Mouse (Mus musculus): ENCODE measurements at regions not wholly inside any gene's neighbourhood (a gene's known extent, or its start where the extent isn't known, plus 50 kb on each side); places are given as distances from the start of the nearest gene placed in this dataset.

DNA sequence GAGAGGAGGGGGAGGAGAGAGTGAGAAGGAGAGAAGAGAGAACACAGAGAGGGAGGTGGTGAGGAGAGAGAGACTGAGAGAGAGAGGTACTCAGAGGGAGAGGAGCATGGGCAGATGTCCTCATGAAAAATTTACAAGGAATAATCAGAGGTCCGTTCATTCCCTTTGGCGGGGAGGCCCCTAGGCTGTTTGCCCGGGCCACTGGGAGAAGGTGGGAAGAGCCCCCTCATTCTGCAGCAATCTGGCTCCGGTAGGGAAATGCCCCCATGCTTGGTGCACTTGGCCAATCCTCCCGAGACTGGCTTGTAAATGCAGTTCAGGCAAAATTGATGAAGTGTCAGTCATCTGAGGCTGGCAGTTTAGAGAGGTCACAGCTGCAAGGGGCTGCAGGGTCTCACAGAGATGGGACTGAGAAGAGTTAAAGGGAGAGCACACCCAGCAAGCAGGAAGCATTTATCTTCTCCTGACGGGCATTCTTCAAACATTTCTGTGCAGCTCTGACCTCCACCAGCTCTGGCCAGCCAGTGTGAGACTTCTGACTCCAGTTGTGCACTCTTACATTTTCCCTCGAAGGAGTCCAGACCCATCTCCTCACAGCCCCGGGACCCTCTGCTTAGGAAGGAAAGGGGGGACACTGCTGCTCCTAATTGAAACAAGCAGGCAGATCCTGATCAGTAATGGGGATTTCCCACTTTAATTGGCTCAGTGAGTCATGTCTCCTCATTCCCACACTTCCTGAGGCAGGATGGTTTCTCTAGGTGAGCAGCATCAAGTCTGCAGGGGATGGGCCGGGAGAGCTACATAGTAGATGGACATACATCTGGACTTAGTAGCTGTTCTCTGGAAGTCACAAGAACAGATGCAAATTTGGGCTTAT is 65.5 kb downstream of the Cmpk2 start:
- DNase-seq (ENCODE audit: low spot score) = no peak

GRCm38 (mm10) chr12:26533641-26534151 is 64.7 kb downstream of the Cmpk2 start:
- DNase-seq (ENCODE audit: low spot score) = no peak

DNA sequence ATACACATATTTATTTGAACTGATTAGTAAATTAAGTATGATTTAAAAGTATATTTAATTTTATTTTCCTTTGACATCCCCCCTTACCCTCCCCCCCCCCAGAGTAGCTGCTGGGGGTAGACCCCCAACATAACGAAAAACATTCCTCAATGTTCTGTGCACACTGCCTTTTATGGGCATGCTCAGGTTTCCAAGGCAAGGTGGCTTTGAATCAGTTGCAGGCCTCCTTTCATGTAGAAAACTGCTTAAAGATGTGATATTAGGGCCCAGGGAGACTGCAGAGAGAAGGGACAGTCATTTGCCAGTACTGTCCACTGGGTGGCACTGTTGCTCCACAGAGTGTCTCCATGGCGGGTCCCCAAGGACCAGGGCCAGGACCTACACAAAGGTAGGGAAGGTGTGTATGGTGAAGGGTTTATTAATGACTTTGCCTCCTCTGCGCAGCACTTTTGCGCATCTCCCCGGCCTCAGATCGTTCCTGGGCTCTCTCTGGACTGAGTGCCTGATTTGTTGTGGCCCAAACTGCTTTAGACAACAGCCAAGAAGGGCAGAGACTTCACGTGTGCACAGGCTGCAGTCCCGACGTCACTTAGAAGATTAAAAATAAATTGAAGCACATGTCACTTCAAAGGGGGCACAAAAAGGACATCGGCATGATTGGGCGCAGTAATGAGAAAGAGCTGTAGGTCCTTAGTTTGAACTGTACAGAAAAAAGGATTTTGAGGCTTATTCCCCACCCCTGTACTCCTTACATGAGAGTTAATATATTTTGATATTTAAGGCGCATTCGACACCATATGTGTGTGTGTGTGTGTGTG is 64.0 kb downstream of the Cmpk2 start:
- peak; percentile 46 for DNase-seq (ENCODE audit: low spot score)

DNA sequence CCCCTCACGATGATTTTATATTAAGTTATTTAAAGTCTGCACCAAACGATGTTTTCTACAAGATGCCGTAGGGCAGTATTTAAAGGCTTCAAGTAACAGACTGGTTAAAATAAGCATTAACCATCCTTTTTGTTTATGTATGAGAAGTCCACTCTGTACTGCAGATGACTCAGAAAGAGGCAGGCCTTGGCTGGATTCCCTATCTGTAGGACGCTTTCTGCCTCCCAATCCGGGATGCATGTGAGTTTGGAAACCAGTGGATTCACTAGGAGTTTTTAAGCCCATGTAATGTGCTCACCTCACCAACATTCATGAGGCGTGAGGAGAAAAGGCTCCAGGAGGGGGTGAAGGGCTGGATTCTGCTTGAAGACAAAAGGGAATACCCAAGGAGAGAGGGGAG is 63.1 kb downstream of the Cmpk2 start:
- no peak for DNase-seq (ENCODE audit: low spot score)

All from layer of hippocampus, adult 9-10 months (tissue).